8 mouse cellular contexts compared by ENCODE assay signal in genomic region chr17:64331291-64331897, GRCm38 (mm10). TPM values are rescaled to one million over a fixed set of nuclear protein-coding genes. Genes with fewer than 3 reads are reported as not detected.
DNase-seq lines count a peak whose midpoint lies in the region; ATAC-seq and TF ChIP-seq lines count a peak whose summit lies in the region.

No protein-coding gene starts in this region.

- peak overlapping the region; percentile 98 for H3K9ac ChIP-seq in kidney, embryonic 16.5 days (replicated peaks; ENCODE audit: low read length)
- peak overlapping the region; percentile 94 for H3K9ac ChIP-seq in MEL (ENCODE audit: control insufficient read depth, low read depth, low read length, poor library complexity, severe bottlenecking)
- peak overlapping the region; percentile 95 for H3K9ac ChIP-seq in limb, embryonic 14.5 days (ENCODE audit: low read depth, low read length, severe bottlenecking)
- H3K9ac ChIP-seq in neural tube, embryonic 14.5 days (replicated peaks; ENCODE audit: low read depth, low read length) = peak overlapping the region; percentile 99

- no peaks in the 10 kb centered on the region for H3K27me3 ChIP-seq in kidney, embryonic 16.5 days (ENCODE audit: insufficient read depth, low read length)
- H3K27me3 ChIP-seq in MEL (ENCODE audit: control insufficient read depth in 1 of 2, insufficient read depth in 2 of 2, low read length in 2 of 2) = no peaks in the 10 kb centered on the region
- no peaks in the 10 kb centered on the region for H3K27me3 ChIP-seq in limb, embryonic 14.5 days (ENCODE audit: control insufficient read depth, insufficient read depth, low read length)
- no peaks in the 10 kb centered on the region for H3K27me3 ChIP-seq in neural tube, embryonic 14.5 days (ENCODE audit: control insufficient read depth, insufficient read depth, low read length)

- H3K4me2 ChIP-seq in kidney, embryonic 16.5 days (replicated peaks; ENCODE audit: low read depth, low read length) = peak overlapping the region; percentile 60
- peak overlapping the region; percentile 49 for H3K4me2 ChIP-seq in limb, embryonic 14.5 days (replicated peaks; ENCODE audit: low read depth, low read length, severe bottlenecking)
- H3K4me2 ChIP-seq in neural tube, embryonic 14.5 days (ENCODE audit: low read depth, low read length) = peak overlapping the region; percentile 50

- H3K9me3 ChIP-seq in kidney, embryonic 16.5 days (ENCODE audit: low read length) = no peaks in the 10 kb centered on the region
- H3K9me3 ChIP-seq in MEL (replicated peaks; ENCODE audit: insufficient read depth, low read length) = no peaks in the 10 kb centered on the region
- no peaks in the 10 kb centered on the region for H3K9me3 ChIP-seq in limb, embryonic 14.5 days (ENCODE audit: control insufficient read depth, low read length)
- no peaks in the 10 kb centered on the region for H3K9me3 ChIP-seq in neural tube, embryonic 14.5 days (ENCODE audit: control insufficient read depth, low read length)

- H3K79me2 ChIP-seq in MEL (ENCODE audit: control insufficient read depth, insufficient read depth, low read length, poor library complexity) = peaks cover 10% of the 10 kb centered on the region

- TF ChIP-seq EP300 in MEL (IDR thresholded peaks at IDR 0.05; ENCODE audit: low read depth in 1 of 2, low read length in 2 of 2) = no peak

- DNase-seq in kidney, postnatal 10 days = no peak
- DNase-seq in MEL (ENCODE audit: low read depth, low spot score) = no peak
- DNase-seq in limb, embryonic 14.5 days (ENCODE audit: low spot score) = no peak
- DNase-seq in retina, postnatal 1 day = no peak
- DNase-seq in natural killer cell, adult 2 months (ENCODE audit: low spot score in 2 of 2) = no peak

- peak overlapping the region; percentile 99 for H3K27ac ChIP-seq in kidney, embryonic 16.5 days (ENCODE audit: low read length)
- H3K27ac ChIP-seq in MEL (ENCODE audit: control insufficient read depth, low read depth, low read length) = peak overlapping the region; percentile 93
- peak overlapping the region; percentile 98 for H3K27ac ChIP-seq in limb, embryonic 14.5 days (replicated peaks; ENCODE audit: low read depth, low read length)
- peak overlapping the region; percentile 97 for H3K27ac ChIP-seq in neural tube, embryonic 14.5 days (ENCODE audit: low read depth, low read length)

- no peak for TF ChIP-seq CTCF in MEL (IDR thresholded peaks at IDR 0.05 in 2 of 3, conservative IDR thresholded peaks at IDR 0.05 in 1 of 3; ENCODE audit: control insufficient read depth in 1 of 3, insufficient read depth in 1 of 3, low read depth in 2 of 3, low read length in 3 of 3, poor library complexity in 1 of 3, severe bottlenecking in 1 of 3)

- 0 out of 2 replicates have a peak, but pooled peaks cover 3% of the 10 kb centered on the region for H3K36me3 ChIP-seq in kidney, embryonic 16.5 days (ENCODE audit: insufficient read depth, low read length)
- H3K36me3 ChIP-seq in MEL (ENCODE audit: control insufficient read depth in 1 of 2, insufficient read depth in 2 of 2, low read length in 2 of 2) = peaks cover 0 to 20% of the 10 kb centered on the region in 2 experiments; a peak in 2 of 4 replicates
- no peaks in the 10 kb centered on the region for H3K36me3 ChIP-seq in limb, embryonic 14.5 days (ENCODE audit: control insufficient read depth, insufficient read depth, low read length)
- H3K36me3 ChIP-seq in neural tube, embryonic 14.5 days (ENCODE audit: control insufficient read depth, insufficient read depth, low read length) = no peaks in the 10 kb centered on the region

- peak overlapping the region; percentile 98 for H3K4me3 ChIP-seq in kidney, embryonic 16.5 days (ENCODE audit: low read length)
- peak overlapping the region; percentile 81 to 96 for H3K4me3 ChIP-seq in MEL (ENCODE audit: control insufficient read depth in 1 of 2, insufficient read depth in 1 of 2, low read depth in 2 of 2, low read length in 2 of 2)
- H3K4me3 ChIP-seq in limb, embryonic 14.5 days (replicated peaks; ENCODE audit: low read length) = peak overlapping the region; percentile 98
- H3K4me3 ChIP-seq in neural tube, embryonic 14.5 days (ENCODE audit: low read depth, low read length) = peak overlapping the region; percentile 98

- ATAC-seq in kidney, embryonic 16.5 days (ENCODE audit: low FRiP score, low TSS enrichment) = peak; percentile 60
- peak; percentile 50 for ATAC-seq in erythroblast, adult 5-6 weeks (replicated peaks; ENCODE audit: low FRiP score, poor library complexity, severe bottlenecking)
- ATAC-seq in limb, embryonic 14.5 days (ENCODE audit: low FRiP score, low read depth) = peak; percentile 13
- ATAC-seq in neural tube, embryonic 14.5 days (ENCODE audit: low read depth) = peak; percentile 25

- peaks cover 7% of the 10 kb centered on the region for H3K4me1 ChIP-seq in kidney, embryonic 16.5 days (ENCODE audit: insufficient read depth, low read length)
- peaks cover 2 to 9% of the 10 kb centered on the region in 2 experiments; a peak in 3 of 4 replicates for H3K4me1 ChIP-seq in MEL (ENCODE audit: control insufficient read depth in 1 of 2, insufficient read depth in 2 of 2, low read length in 2 of 2)
- H3K4me1 ChIP-seq in limb, embryonic 14.5 days (ENCODE audit: control insufficient read depth, insufficient read depth, low read length) = peaks cover 9% of the 10 kb centered on the region
- H3K4me1 ChIP-seq in neural tube, embryonic 14.5 days (ENCODE audit: control insufficient read depth, insufficient read depth, low read length) = peaks cover 5% of the 10 kb centered on the region; the same call in 1 of the 2 replicates

- TF ChIP-seq POLR2A in MEL (IDR thresholded peaks at IDR 0.05; ENCODE audit: control insufficient read depth in 1 of 2, insufficient read depth in 1 of 2, low read depth in 1 of 2, low read length in 2 of 2, poor library complexity in 1 of 2) = peak in 1 of 2 experiments; percentile 47; a peak in 1 of 4 replicates
- peak; percentile 58; the same call in 1 of the 2 replicates for TF ChIP-seq POLR2A in limb, embryonic 14.5 days (IDR thresholded peaks at IDR 0.05; ENCODE audit: borderline replicate concordance, extremely low read depth, insufficient read depth, insufficient read length)

- WGBS in kidney, embryonic 16.5 days = 0% methylated on average over 50 of the region's 62 CpGs
- WGBS in limb, embryonic 14.5 days = 0% methylated on average over 36 of the region's 62 CpGs
- under 1% methylated on average over 57 of the region's 62 CpGs for WGBS in neural tube, embryonic 14.5 days

- TF ChIP-seq RAD21 in MEL (IDR thresholded peaks at IDR 0.05; ENCODE audit: low read depth, low read length) = no peak

TF ChIP-seq in MEL, 35 proteins besides CTCF, POLR2A, EP300 and RAD21:
- TF ChIP-seq SIN3A (IDR thresholded peaks at IDR 0.05; ENCODE audit: low read length) = peak; percentile 49
- TF ChIP-seq USF1 (IDR thresholded peaks at IDR 0.05; ENCODE audit: low read depth, low read length) = no peak
- TF ChIP-seq UBTF (IDR thresholded peaks at IDR 0.05; ENCODE audit: borderline replicate concordance, insufficient read depth, low read depth, low read length) = 0 out of 2 replicates have a peak, but pooled peaks have one; percentile 21
- no peak for TF ChIP-seq POLR2AphosphoS2 (IDR thresholded peaks at IDR 0.05; ENCODE audit: low read length)
- 0 out of 2 replicates have a peak, but pooled peaks have one; percentile 8 for TF ChIP-seq ZMIZ1 (IDR thresholded peaks at IDR 0.05; ENCODE audit: low read depth, low read length)
- no peak for TF ChIP-seq BHLHE40 (IDR thresholded peaks at IDR 0.05; ENCODE audit: borderline replicate concordance, low read depth, low read length)
- peak; percentile 58 for TF ChIP-seq NELFE (IDR thresholded peaks at IDR 0.05; ENCODE audit: low read depth, low read length)
- peak; percentile 9; the same call in 1 of the 2 replicates for TF ChIP-seq HCFC1 (IDR thresholded peaks at IDR 0.05; ENCODE audit: low read depth, low read length)
- TF ChIP-seq USF2 (IDR thresholded peaks at IDR 0.05; ENCODE audit: borderline replicate concordance in 1 of 2, insufficient read depth in 1 of 2, low read depth in 1 of 2, low read length in 2 of 2) = no peak
- TF ChIP-seq MXI1 (IDR thresholded peaks at IDR 0.05; ENCODE audit: low read depth, low read length) = peak; percentile 55

RNA-seq across cellular contexts. Expression of gene Pja2, which starts 0.3 kb away (rescaled TPM):
- 68.8 and 72.0 TPM in 2 replicates for polyA plus RNA-seq in kidney, embryonic 16.5 days (2015; fragmentation: Nextera tagmentation; extraction: Ambion mirVana)
- 8.1 and 10.3 TPM in 2 replicates for total RNA-seq in MEL (2012; rRNA removed)
- polyA plus RNA-seq in MEL (2012; ENCODE audit: insufficient read depth in 1 of 2, insufficient read length in 2 of 2, low read depth in 1 of 2, low replicate concordance in 2 of 2, missing spikeins in 1 of 2) = 10 to 100 TPM in 1 of 2 experiments, not detected in 1; 17.3 TPM
- total RNA-seq in erythroblast, adult 5-6 weeks (2015; ENCODE audit: low replicate concordance) = 4.4 and 8.6 TPM in 2 replicates
- total RNA-seq in erythroblast, adult 5-6 weeks (2017; ENCODE audit: low replicate concordance) = 8.2 and 9.9 TPM in 2 replicates
- 47.9 and 48.5 TPM in 2 replicates for polyA plus RNA-seq in limb, embryonic 14.5 days (2012; rRNA removed)
- 82.3 and 87.9 TPM in 2 replicates for polyA plus RNA-seq in limb, embryonic 14.5 days (2014; fragmentation: Nextera tagmentation; extraction: Ambion mirVana)
- 239 and 243 TPM in 2 replicates for polyA plus RNA-seq in neural tube, embryonic 14.5 days (2014; fragmentation: Nextera tagmentation; extraction: Ambion mirVana)
